Mouse (Mus musculus): ENCODE data around the gene Sim2. TPM values are rescaled to one million over a fixed set of nuclear protein-coding genes. Genes with fewer than 3 reads are reported as not detected.

The Sim2 gene
- total and polyA plus RNA-seq, 2 experiments from 2014 or later: 0.27 to 0.29 TPM

DNA sequence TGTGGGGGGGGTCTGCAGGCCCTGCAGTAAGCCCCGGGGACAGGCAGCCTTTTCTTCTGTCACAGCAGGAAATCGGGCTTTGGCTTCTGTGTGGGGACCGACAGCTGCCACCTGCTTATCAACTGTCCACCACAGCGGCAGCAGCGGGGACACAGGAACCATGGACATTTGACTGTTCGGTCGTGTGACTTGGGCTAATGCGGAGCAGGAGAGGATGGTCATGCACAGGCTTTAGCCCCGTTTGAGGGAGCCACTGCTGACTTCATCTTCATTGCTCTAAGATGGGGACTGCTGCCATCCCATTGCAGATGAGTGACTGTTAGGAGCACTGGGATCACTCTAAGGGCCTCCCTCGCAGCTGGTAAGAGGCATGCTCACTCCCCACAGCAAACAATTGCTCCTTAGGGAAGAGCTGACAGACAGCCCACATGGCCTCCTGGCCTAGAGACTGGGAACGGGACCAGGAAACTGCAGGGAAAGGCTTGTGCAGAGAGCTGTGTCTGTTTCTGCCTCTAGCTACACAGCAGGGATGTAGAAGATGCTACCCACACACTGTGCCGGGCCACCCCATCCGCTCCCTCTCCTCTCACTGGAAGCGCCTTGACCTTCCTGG lies 70.4 kb downstream of the Sim2 start:
- Histone ChIP-seq H3K9me3 (ENCODE audit: low read length) (no peaks in the 10 kb centered on the region), H3K27me3 (ENCODE audit: insufficient read depth, low read length) (no peaks in the 10 kb centered on the region), H3K4me2 (ENCODE audit: low read depth) (no peak overlapping the region), H3K4me3 (ENCODE audit: low read depth, low read length) (no peak overlapping the region), H3K27ac (ENCODE audit: low read depth, low read length) (no peak overlapping the region), H3K9ac (no peak overlapping the region), H3K4me1 (ENCODE audit: insufficient read depth) (peaks cover 13% of the 10 kb centered on the region; the same call in 1 of the 2 replicates), H3K36me3 (ENCODE audit: insufficient read depth) (no peaks in the 10 kb centered on the region)
- no peak for TF ChIP-seq CTCF (IDR thresholded peaks at IDR 0.05; ENCODE audit: low read depth)
- 22% methylated on average over 14 of the region's 14 CpGs for WGBS
- peak; percentile 54 for DNase-seq
- peak; percentile 83 for ATAC-seq

DNA sequence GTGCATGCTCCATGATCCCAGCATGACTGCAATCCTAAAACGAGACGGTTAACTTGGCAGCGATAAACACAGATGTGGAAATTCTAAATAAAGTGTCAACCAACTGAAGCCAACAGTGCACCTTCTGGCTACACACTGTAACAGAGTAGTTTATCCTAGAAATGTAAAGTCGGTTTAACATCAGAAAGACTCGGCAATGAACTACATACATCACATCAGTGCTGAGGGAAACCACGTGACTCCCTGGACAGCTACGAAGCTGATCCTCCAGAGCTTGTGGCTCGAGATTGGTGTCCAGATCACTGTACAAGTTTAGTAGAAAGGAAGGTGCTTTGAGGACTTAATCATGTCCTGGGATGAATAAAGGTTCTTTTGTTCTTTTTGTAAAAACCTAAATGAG lies 73.1 kb downstream of the Sim2 start:
- ATAC-seq (no peak), DNase-seq (no peak)
- TF ChIP-seq CTCF (IDR thresholded peaks at IDR 0.05; ENCODE audit: low read depth): no peak
- 66% methylated on average over 8 of the region's 8 CpGs for WGBS
- Histone ChIP-seq H3K4me1 (ENCODE audit: insufficient read depth) (peaks cover 13% of the 10 kb centered on the region; the same call in 1 of the 2 replicates), H3K9ac (no peak overlapping the region), H3K27me3 (ENCODE audit: insufficient read depth, low read length) (no peaks in the 10 kb centered on the region), H3K9me3 (ENCODE audit: low read length) (no peaks in the 10 kb centered on the region), H3K36me3 (ENCODE audit: insufficient read depth) (no peaks in the 10 kb centered on the region), H3K4me3 (ENCODE audit: low read depth, low read length) (no peak overlapping the region), H3K27ac (ENCODE audit: low read depth, low read length) (no peak overlapping the region), H3K4me2 (ENCODE audit: low read depth) (no peak overlapping the region)

DNA sequence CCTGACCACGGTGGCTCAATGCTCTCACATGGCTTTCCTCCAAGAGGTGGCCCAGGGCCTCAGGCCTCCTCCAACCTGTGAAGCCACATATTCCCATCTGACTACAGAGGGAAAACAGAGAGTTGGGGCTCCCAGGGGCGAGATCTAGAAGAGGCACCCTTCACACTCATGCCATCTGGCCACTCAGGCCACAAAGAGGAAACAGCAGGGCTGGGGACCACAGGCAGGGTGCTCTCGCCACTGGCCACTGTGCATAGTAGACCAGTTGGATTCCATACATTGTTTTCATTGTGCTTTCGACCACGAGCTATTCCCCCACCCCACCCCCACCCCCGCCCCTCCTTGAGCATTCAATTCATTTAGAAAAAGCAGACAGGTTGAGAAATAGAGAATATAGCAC lies 77.3 kb downstream of the Sim2 start:
- TF ChIP-seq CTCF (IDR thresholded peaks at IDR 0.05; ENCODE audit: low read depth): no peak

DNA sequence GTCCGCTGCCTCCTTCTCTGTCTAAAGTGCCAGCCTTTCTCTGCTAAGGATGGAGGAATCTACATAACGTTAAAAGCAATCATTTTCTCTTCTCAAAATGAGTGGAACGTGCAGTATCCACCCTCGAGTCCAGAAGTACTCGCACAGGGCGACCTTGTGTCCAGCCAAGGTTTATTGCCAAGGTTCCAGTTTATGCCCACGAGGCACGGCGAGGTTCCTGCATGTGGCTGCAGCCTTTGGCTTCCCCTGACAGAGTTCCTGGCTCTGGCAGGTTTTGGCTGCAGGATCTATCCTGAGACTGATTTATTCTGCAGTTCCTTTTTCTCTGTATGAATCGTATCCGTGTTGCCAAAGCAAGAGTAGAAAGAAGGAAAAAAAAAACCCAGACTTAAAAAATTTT lies 78.3 kb downstream of the Sim2 start:
- DNase-seq (no peak), ATAC-seq (no peak)
- Histone ChIP-seq H3K36me3 (ENCODE audit: insufficient read depth) (no peaks in the 10 kb centered on the region), H3K4me1 (ENCODE audit: insufficient read depth) (no peaks in the 10 kb centered on the region), H3K4me3 (ENCODE audit: low read depth, low read length) (no peak overlapping the region), H3K9ac (no peak overlapping the region), H3K27me3 (ENCODE audit: insufficient read depth, low read length) (no peaks in the 10 kb centered on the region), H3K9me3 (ENCODE audit: low read length) (no peaks in the 10 kb centered on the region), H3K27ac (ENCODE audit: low read depth, low read length) (no peak overlapping the region), H3K4me2 (ENCODE audit: low read depth) (no peak overlapping the region)
- WGBS: 68% methylated on average over 11 of the region's 11 CpGs
- TF ChIP-seq CTCF (IDR thresholded peaks at IDR 0.05; ENCODE audit: low read depth): no peak

More for the DNA sequence above, 77.3 kb downstream of the Sim2 start:
- Histone ChIP-seq H3K27me3 (ENCODE audit: insufficient read depth, low read length) (no peaks in the 10 kb centered on the region), H3K4me2 (ENCODE audit: low read depth) (no peak overlapping the region), H3K9me3 (ENCODE audit: low read length) (no peaks in the 10 kb centered on the region), H3K36me3 (ENCODE audit: insufficient read depth) (no peaks in the 10 kb centered on the region), H3K4me3 (ENCODE audit: low read depth, low read length) (no peak overlapping the region), H3K4me1 (ENCODE audit: insufficient read depth) (no peaks in the 10 kb centered on the region), H3K9ac (no peak overlapping the region), H3K27ac (ENCODE audit: low read depth, low read length) (no peak overlapping the region)
- 39% methylated on average over 6 of the region's 6 CpGs for WGBS
- DNase-seq (no peak), ATAC-seq (no peak)

DNA sequence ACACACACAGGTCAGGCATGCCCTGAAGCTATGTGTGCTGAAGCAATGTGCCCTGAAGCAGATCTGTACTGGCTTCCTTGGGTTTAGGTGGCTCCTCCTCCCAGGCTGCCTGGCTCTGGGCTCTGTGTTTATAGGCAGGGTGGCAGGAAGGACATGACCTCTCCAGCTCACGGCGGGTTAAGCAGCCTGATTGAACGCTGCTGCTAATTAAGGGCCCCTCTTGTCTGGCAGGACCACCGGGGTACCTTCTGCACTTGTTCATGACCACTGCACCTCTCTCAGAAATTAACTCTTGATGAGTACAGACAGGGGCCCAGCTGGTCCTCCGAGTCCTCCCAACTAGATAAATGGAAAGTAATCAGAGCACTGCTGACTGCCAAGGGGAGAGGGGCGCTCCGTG lies 79.5 kb downstream of the Sim2 start:
- Histone ChIP-seq H3K36me3 (ENCODE audit: insufficient read depth) (no peaks in the 10 kb centered on the region), H3K27ac (ENCODE audit: low read depth, low read length) (no peak overlapping the region), H3K4me3 (ENCODE audit: low read depth, low read length) (no peak overlapping the region), H3K4me1 (ENCODE audit: insufficient read depth) (no peaks in the 10 kb centered on the region), H3K4me2 (ENCODE audit: low read depth) (no peak overlapping the region), H3K9me3 (ENCODE audit: low read length) (no peaks in the 10 kb centered on the region), H3K9ac (no peak overlapping the region), H3K27me3 (ENCODE audit: insufficient read depth, low read length) (no peaks in the 10 kb centered on the region)
- 19% methylated on average over 7 of the region's 7 CpGs for WGBS
- TF ChIP-seq CTCF (IDR thresholded peaks at IDR 0.05; ENCODE audit: low read depth): no peak
- 0 out of 2 replicates have a peak, but pooled peaks have one; percentile 30 for ATAC-seq
- no peak for DNase-seq

DNA sequence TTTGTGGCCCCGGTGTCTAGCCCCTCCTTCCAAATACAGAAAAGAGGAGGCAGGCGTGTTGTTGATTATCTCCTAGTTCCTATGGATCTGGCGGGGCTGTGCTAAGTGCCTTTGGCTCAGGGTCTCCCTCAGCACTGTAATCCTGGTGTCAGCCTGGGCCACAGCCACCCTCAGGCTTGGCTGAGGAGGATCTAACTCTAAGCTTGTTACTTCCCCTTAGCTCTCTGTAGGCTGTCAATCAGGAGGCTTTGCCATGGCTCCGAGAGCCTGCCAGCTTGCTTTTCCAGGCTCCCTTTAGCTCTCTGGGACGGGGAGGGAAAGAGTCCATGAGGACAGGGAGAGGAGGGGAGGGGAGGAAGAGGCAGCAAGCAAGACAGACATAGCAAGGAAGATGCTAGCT lies 80.2 kb downstream of the Sim2 start:
- no peak for TF ChIP-seq CTCF (IDR thresholded peaks at IDR 0.05; ENCODE audit: low read depth)
- no peak overlapping the region for H3K4me2 ChIP-seq (ENCODE audit: low read depth)
- H3K4me1 ChIP-seq (ENCODE audit: insufficient read depth): no peaks in the 10 kb centered on the region
- no peaks in the 10 kb centered on the region for H3K27me3 ChIP-seq (ENCODE audit: insufficient read depth, low read length)
- peak; percentile 60 for DNase-seq
- no peaks in the 10 kb centered on the region for H3K36me3 ChIP-seq (ENCODE audit: insufficient read depth)
- WGBS: 31% methylated on average over 5 of the region's 5 CpGs
- no peak overlapping the region for H3K27ac ChIP-seq (ENCODE audit: low read depth, low read length)
- no peak overlapping the region for H3K9ac ChIP-seq
- H3K9me3 ChIP-seq (ENCODE audit: low read length): no peaks in the 10 kb centered on the region
- ATAC-seq: peak; percentile 85
- no peak overlapping the region for H3K4me3 ChIP-seq (ENCODE audit: low read depth, low read length)

DNA sequence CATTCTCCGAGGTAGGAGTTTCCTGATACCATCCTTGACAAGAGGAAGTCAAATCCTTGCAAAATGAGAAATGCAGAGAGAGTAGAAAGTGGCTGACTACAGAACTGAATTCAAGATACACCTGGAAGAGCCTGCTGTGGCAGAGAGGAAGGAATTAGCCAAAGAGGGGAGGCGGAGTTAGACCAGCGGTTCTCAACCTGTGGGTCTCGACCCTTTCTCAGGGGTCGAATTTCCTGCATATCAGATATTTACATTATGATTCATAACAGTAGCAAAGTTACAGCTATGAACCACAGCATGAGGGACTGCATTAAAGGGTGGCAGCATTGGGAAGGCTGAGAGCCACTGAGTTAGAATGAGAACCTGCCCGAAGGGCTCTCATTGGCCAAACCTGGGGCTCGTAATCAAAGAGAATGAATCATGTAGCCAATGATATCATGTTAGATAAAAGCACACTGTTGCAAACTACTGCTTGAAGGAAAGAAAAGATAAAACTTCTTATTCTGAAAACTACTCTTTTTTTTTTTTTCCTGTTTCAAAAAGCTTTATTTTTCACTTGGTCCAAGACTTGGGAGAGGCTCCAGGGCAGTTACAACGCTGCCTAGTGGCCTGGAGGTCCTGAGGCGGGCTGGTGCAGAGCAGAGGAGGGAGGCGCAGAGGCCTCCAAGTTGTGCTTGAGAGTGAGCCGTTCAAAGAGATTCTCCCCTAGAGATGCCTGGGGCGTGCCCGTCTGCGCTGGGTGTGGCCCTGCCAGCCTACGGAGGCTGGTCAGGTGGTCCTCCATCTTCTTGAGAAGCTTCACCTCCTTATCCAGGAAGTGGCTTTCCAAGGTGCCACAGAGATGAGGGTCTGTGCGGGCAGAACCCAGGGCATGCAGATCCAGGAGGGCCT lies 84.2 kb downstream of the Sim2 start:
- H3K4me1 ChIP-seq (ENCODE audit: insufficient read depth): no peaks in the 10 kb centered on the region
- no peak for TF ChIP-seq CTCF (IDR thresholded peaks at IDR 0.05; ENCODE audit: low read depth)
- no peak overlapping the region for H3K4me2 ChIP-seq (ENCODE audit: low read depth)
- H3K4me3 ChIP-seq (ENCODE audit: low read depth, low read length): no peak overlapping the region
- no peak overlapping the region for H3K27ac ChIP-seq (ENCODE audit: low read depth, low read length)
- no peaks in the 10 kb centered on the region for H3K36me3 ChIP-seq (ENCODE audit: insufficient read depth)
- ATAC-seq (no peak), DNase-seq (no peak)
- no peaks in the 10 kb centered on the region for H3K27me3 ChIP-seq (ENCODE audit: insufficient read depth, low read length)
- no peak overlapping the region for H3K9ac ChIP-seq
- H3K9me3 ChIP-seq (ENCODE audit: low read length): no peaks in the 10 kb centered on the region
- WGBS: 92% methylated on average over 16 of the region's 16 CpGs
